Mouse (Mus musculus): Measurements from ENCODE around the gene Rxfp1. TPM values are rescaled to one million over a fixed set of nuclear protein-coding genes. Genes with fewer than 3 reads are reported as not detected.

Rxfp1 gene
- total and polyA plus RNA-seq, 2 experiments from 2014 or later, result 0.19 to 0.49 TPM

GRCm38 (mm10) chr3:79745101-79745500 is 7.4 kb upstream of the Rxfp1 start:
- H3K9ac ChIP-seq (replicated peaks; ENCODE audit: low read length, poor library complexity, severe bottlenecking), result no peak overlapping the region
- 50% methylated on average over 6 of the region's 6 CpGs for WGBS
- ATAC-seq (ENCODE audit: low FRiP score) (no peak), DNase-seq (ENCODE audit: low spot score) (no peak)
- no peak overlapping the region for H3K4me2 ChIP-seq (ENCODE audit: low read depth, low read length, poor library complexity, severe bottlenecking)
- no peaks in the 10 kb centered on the region for H3K4me1 ChIP-seq (ENCODE audit: insufficient read depth, low read length)
- no peak overlapping the region for H3K27ac ChIP-seq (ENCODE audit: low read depth, low read length)
- no peak overlapping the region for H3K4me3 ChIP-seq (ENCODE audit: low read depth, low read length)
- no peaks in the 10 kb centered on the region for H3K36me3 ChIP-seq (ENCODE audit: insufficient read depth, low read length)
- TF ChIP-seq CTCF (IDR thresholded peaks at IDR 0.05), result no peak
- H3K27me3 ChIP-seq (ENCODE audit: insufficient read depth, low read length), result no peaks in the 10 kb centered on the region
- no peaks in the 10 kb centered on the region for H3K9me3 ChIP-seq (ENCODE audit: low read length)

GRCm38 (mm10) chr3:79744415-79744814 is 6.7 kb upstream of the Rxfp1 start:
- no peak for DNase-seq (ENCODE audit: low spot score)
- peak; percentile 6; the same call in 1 of the 2 replicates for TF ChIP-seq CTCF (IDR thresholded peaks at IDR 0.05)
- H3K4me3 ChIP-seq (ENCODE audit: low read depth, low read length), result no peak overlapping the region
- H3K9me3 ChIP-seq (ENCODE audit: low read length), result no peaks in the 10 kb centered on the region
- H3K4me2 ChIP-seq (ENCODE audit: low read depth, low read length, poor library complexity, severe bottlenecking), result no peak overlapping the region
- 95% methylated on average over 2 of the region's 2 CpGs for WGBS
- no peak overlapping the region for H3K9ac ChIP-seq (replicated peaks; ENCODE audit: low read length, poor library complexity, severe bottlenecking)
- H3K27me3 ChIP-seq (ENCODE audit: insufficient read depth, low read length), result no peaks in the 10 kb centered on the region
- no peaks in the 10 kb centered on the region for H3K4me1 ChIP-seq (ENCODE audit: insufficient read depth, low read length)
- H3K27ac ChIP-seq (ENCODE audit: low read depth, low read length), result no peak overlapping the region
- H3K36me3 ChIP-seq (ENCODE audit: insufficient read depth, low read length), result no peaks in the 10 kb centered on the region
- ATAC-seq (ENCODE audit: low FRiP score), result no peak

- H3K4me2 ChIP-seq (ENCODE audit: low read depth, low read length, poor library complexity, severe bottlenecking), result no peak overlapping the region
- TF ChIP-seq CTCF (IDR thresholded peaks at IDR 0.05), result no peak
- no peak overlapping the region for H3K4me3 ChIP-seq (ENCODE audit: low read depth, low read length)
- no peaks in the 10 kb centered on the region for H3K27me3 ChIP-seq (ENCODE audit: insufficient read depth, low read length)
- DNase-seq (ENCODE audit: low spot score), result no peak
- no peak for ATAC-seq (ENCODE audit: low FRiP score)
- no peaks in the 10 kb centered on the region for H3K4me1 ChIP-seq (ENCODE audit: insufficient read depth, low read length)
- no peak overlapping the region for H3K27ac ChIP-seq (ENCODE audit: low read depth, low read length)
- H3K36me3 ChIP-seq (ENCODE audit: insufficient read depth, low read length), result no peaks in the 10 kb centered on the region
- no peak overlapping the region for H3K9ac ChIP-seq (replicated peaks; ENCODE audit: low read length, poor library complexity, severe bottlenecking)
- WGBS, result 85% methylated on average over 2 of the region's 2 CpGs
- H3K9me3 ChIP-seq (ENCODE audit: low read length), result no peaks in the 10 kb centered on the region
These were observed 2.7 kb upstream of the Rxfp1 start for GRCm38 (mm10) chr3:79740351-79740750.

GRCm38 (mm10) chr3:79738451-79738850 is 771 bp upstream of the Rxfp1 start:
- no peak for DNase-seq (ENCODE audit: low spot score)
- no peak for ATAC-seq (ENCODE audit: low FRiP score)
- H3K27me3 ChIP-seq (ENCODE audit: insufficient read depth, low read length), result no peaks in the 10 kb centered on the region
- H3K4me3 ChIP-seq (ENCODE audit: low read depth, low read length), result no peak overlapping the region
- no peaks in the 10 kb centered on the region for H3K4me1 ChIP-seq (ENCODE audit: insufficient read depth, low read length)
- H3K4me2 ChIP-seq (ENCODE audit: low read depth, low read length, poor library complexity, severe bottlenecking), result no peak overlapping the region
- H3K27ac ChIP-seq (ENCODE audit: low read depth, low read length), result no peak overlapping the region
- H3K36me3 ChIP-seq (ENCODE audit: insufficient read depth, low read length), result no peaks in the 10 kb centered on the region
- H3K9me3 ChIP-seq (ENCODE audit: low read length), result no peaks in the 10 kb centered on the region
- WGBS, result 90% methylated on average over 1 of the region's 1 CpGs
- no peak for TF ChIP-seq CTCF (IDR thresholded peaks at IDR 0.05)
- H3K9ac ChIP-seq (replicated peaks; ENCODE audit: low read length, poor library complexity, severe bottlenecking), result no peak overlapping the region

GRCm38 (mm10) chr3:79726506-79727075 is 11.1 kb downstream of the Rxfp1 start:
- Histone ChIP-seq H3K4me1 (ENCODE audit: insufficient read depth, low read length) (no peaks in the 10 kb centered on the region), H3K27ac (ENCODE audit: low read depth, low read length) (no peak overlapping the region), H3K27me3 (ENCODE audit: insufficient read depth, low read length) (no peaks in the 10 kb centered on the region), H3K36me3 (ENCODE audit: insufficient read depth, low read length) (no peaks in the 10 kb centered on the region), H3K4me2 (ENCODE audit: low read depth, low read length, poor library complexity, severe bottlenecking) (no peak overlapping the region), H3K9ac (replicated peaks; ENCODE audit: low read length, poor library complexity, severe bottlenecking) (no peak overlapping the region), H3K4me3 (ENCODE audit: low read depth, low read length) (no peak overlapping the region), H3K9me3 (ENCODE audit: low read length) (no peaks in the 10 kb centered on the region)
- DNase-seq (ENCODE audit: low spot score), result no peak
- WGBS, result 92% methylated on average over 14 of the region's 14 CpGs
- no peak for TF ChIP-seq CTCF (IDR thresholded peaks at IDR 0.05)
- ATAC-seq (ENCODE audit: low FRiP score), result no peak

- H3K36me3 ChIP-seq (ENCODE audit: insufficient read depth, low read length), result no peaks in the 10 kb centered on the region
- H3K27me3 ChIP-seq (ENCODE audit: insufficient read depth, low read length), result no peaks in the 10 kb centered on the region
- H3K4me3 ChIP-seq (ENCODE audit: low read depth, low read length), result no peak overlapping the region
- no peak for TF ChIP-seq CTCF (IDR thresholded peaks at IDR 0.05)
- DNase-seq (ENCODE audit: low spot score), result no peak
- no peak overlapping the region for H3K27ac ChIP-seq (ENCODE audit: low read depth, low read length)
- WGBS, result 84% methylated on average over 4 of the region's 4 CpGs
- no peak overlapping the region for H3K4me2 ChIP-seq (ENCODE audit: low read depth, low read length, poor library complexity, severe bottlenecking)
- no peaks in the 10 kb centered on the region for H3K4me1 ChIP-seq (ENCODE audit: insufficient read depth, low read length)
- ATAC-seq (ENCODE audit: low FRiP score), result no peak
- no peaks in the 10 kb centered on the region for H3K9me3 ChIP-seq (ENCODE audit: low read length)
- no peak overlapping the region for H3K9ac ChIP-seq (replicated peaks; ENCODE audit: low read length, poor library complexity, severe bottlenecking)
These were observed 16.8 kb downstream of the Rxfp1 start for GRCm38 (mm10) chr3:79720756-79721484.

Data from midbrain, postnatal 0 days (tissue).